Mouse (Mus musculus) embryonic fibroblast, embryonic 13.5 days (primary cell): ENCODE measurements around the gene Gm28635.

ENCODE experiments used
- CTCF ChIP-seq: IDR thresholded peaks from 2 replicates; pipeline ENCODE4 v1.5.1; 2011; ENCODE audit warnings: mild to moderate bottlenecking, control low read depth, low read length, moderate library complexity, borderline replicate concordance; ENCODE audit not compliant: insufficient read depth
- POLR2A ChIP-seq: IDR thresholded peaks from 2 replicates; pipeline ENCODE4 v1.6.1; 2011; ENCODE audit warnings: low read depth, mild to moderate bottlenecking, control low read depth, low read length, moderate library complexity

GRCm38 (mm10) chr2:84637452-84638165 is 40.2 kb downstream of the Gm28635 start:
- TF ChIP-seq POLR2A (no peak), CTCF (no peak)
